In the genomic region with DNA sequence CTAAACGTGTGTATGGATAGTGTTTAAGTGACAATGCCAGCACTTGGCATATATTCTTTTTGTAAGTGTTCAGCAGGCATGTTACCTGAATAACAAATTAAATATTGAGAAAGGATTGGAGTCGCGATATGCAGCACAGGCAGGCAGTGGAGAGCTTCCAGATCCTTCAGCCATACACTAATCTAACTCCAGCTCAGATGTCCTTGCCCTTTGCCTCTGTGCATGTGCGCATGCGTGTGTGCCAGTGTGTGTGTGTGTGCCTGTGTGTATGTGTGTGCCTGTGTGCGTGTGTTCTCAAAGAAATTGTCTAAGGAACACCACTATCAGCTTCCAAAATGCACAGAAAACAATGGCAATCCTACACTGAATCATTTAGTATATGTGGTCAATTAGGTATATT, we compare ENCODE assay signal across 12 mouse cellular contexts.
DNase-seq lines count a peak whose midpoint lies in the region; ATAC-seq and TF ChIP-seq lines count a peak whose summit lies in the region.
"Had no signal": no experiment of that assay in that cellular context is flagged by ENCODE, and none has a peak within 500 bp of the region (broad histone marks: within the 10 kb centered on the region; RNA-seq: fewer than 3 reads in every experiment).

No protein-coding gene starts in this region.

- H3K4me2 ChIP-seq in midbrain, postnatal 0 days (ENCODE audit: low read depth, low read length, poor library complexity, severe bottlenecking), result no peak overlapping the region
- H3K4me2 ChIP-seq in lung, postnatal 0 days (replicated peaks; ENCODE audit: low read depth, low read length), result no peak overlapping the region
- H3K4me2 ChIP-seq: heart, embryonic 13.5 days had no signal

- no peak overlapping the region for H3K9ac ChIP-seq in midbrain, postnatal 0 days (replicated peaks; ENCODE audit: low read length, poor library complexity, severe bottlenecking)
- no peak overlapping the region for H3K9ac ChIP-seq in lung, postnatal 0 days (replicated peaks; ENCODE audit: low read depth)
- H3K9ac ChIP-seq: heart, embryonic 13.5 days had no signal

- peak; percentile 69 for ATAC-seq in midbrain, postnatal 0 days (ENCODE audit: low FRiP score)
- ATAC-seq in lung, postnatal 0 days, result no peak
- ATAC-seq: inflammation-experienced regulatory T-cells, adult 6 months had no signal

- H3K9me3 ChIP-seq in midbrain, postnatal 0 days (ENCODE audit: low read length), result no peaks in the 10 kb centered on the region
- H3K9me3 ChIP-seq in lung, postnatal 0 days (ENCODE audit: low read length), result no peaks in the 10 kb centered on the region
- H3K9me3 ChIP-seq: heart, embryonic 13.5 days had no signal

- H3K4me1 ChIP-seq in midbrain, postnatal 0 days (ENCODE audit: insufficient read depth, low read length), result peaks cover 9% of the 10 kb centered on the region; the same call in 1 of the 2 replicates
- no peaks in the 10 kb centered on the region for H3K4me1 ChIP-seq in lung, postnatal 0 days (ENCODE audit: insufficient read depth, low read depth, low read length)
- H3K4me1 ChIP-seq: heart, embryonic 13.5 days had no signal

- no peaks in the 10 kb centered on the region for H3K36me3 ChIP-seq in midbrain, postnatal 0 days (ENCODE audit: insufficient read depth, low read length)
- H3K36me3 ChIP-seq in lung, postnatal 0 days (ENCODE audit: insufficient read depth, low read length), result no peaks in the 10 kb centered on the region
- H3K36me3 ChIP-seq: heart, embryonic 13.5 days had no signal

- TF ChIP-seq CTCF in midbrain, postnatal 0 days (IDR thresholded peaks at IDR 0.05), result no peak
- no peak for TF ChIP-seq CTCF in lung, postnatal 0 days (IDR thresholded peaks at IDR 0.05)

- no peak for TF ChIP-seq EP300 in lung, postnatal 0 days (IDR thresholded peaks at IDR 0.05)

- no peaks in the 10 kb centered on the region for H3K27me3 ChIP-seq in midbrain, postnatal 0 days (ENCODE audit: insufficient read depth, low read length)
- no peaks in the 10 kb centered on the region for H3K27me3 ChIP-seq in lung, postnatal 0 days (replicated peaks; ENCODE audit: insufficient read depth, low read length)
- H3K27me3 ChIP-seq: heart, embryonic 13.5 days had no signal

- no peak overlapping the region for H3K27ac ChIP-seq in midbrain, postnatal 0 days (ENCODE audit: low read depth, low read length)
- H3K27ac ChIP-seq in lung, postnatal 0 days (ENCODE audit: low read length), result no peak overlapping the region
- H3K27ac ChIP-seq: heart, embryonic 13.5 days; stomach, postnatal 0 days had no signal

- peak; percentile 1 for DNase-seq in kidney, postnatal 4 days
- DNase-seq in kidney, postnatal 10 days, result no peak
- DNase-seq in brain, adult 2 months (ENCODE audit: low read depth, low spot score), result peak; percentile 27
- DNase-seq in cerebellum, postnatal 10 days, result peak; percentile 74 to 79
- DNase-seq in midbrain, postnatal 0 days (ENCODE audit: low spot score), result peak; percentile 53
- no peak for DNase-seq in lung, postnatal 0 days (ENCODE audit: low spot score)
- no peak for DNase-seq in thymus, postnatal 4 days
- DNase-seq in MN1 (ENCODE audit: low spot score), result no peak

- H3K4me3 ChIP-seq in midbrain, postnatal 0 days (ENCODE audit: low read depth, low read length), result no peak overlapping the region
- no peak overlapping the region for H3K4me3 ChIP-seq in lung, postnatal 0 days (ENCODE audit: low read depth, low read length)
- H3K4me3 ChIP-seq: heart, embryonic 13.5 days; myocyte had no signal

- 64% methylated on average over 6 of the region's 6 CpGs for WGBS in midbrain, postnatal 0 days
- 67% methylated on average over 6 of the region's 6 CpGs for WGBS in lung, postnatal 0 days

Comparison
In these comparisons a context has a peak if more than half of its experiments do, and no peak if none do; other contexts are left out.
1. DNase-seq: peak in kidney, postnatal 4 days (2 of 2), brain, adult 2 months (single experiment), cerebellum, postnatal 10 days (2 of 2) and midbrain, postnatal 0 days (single experiment); none in kidney, postnatal 10 days (single experiment), lung, postnatal 0 days (single experiment), thymus, postnatal 4 days (single experiment) and MN1 (single experiment).